Mouse (Mus musculus) hindbrain, embryonic 10.5 days (tissue): Measurements from ENCODE around the gene Calhm1. TPM values are rescaled to one million over a fixed set of nuclear protein-coding genes. Genes with fewer than 3 reads are reported as not detected.

ENCODE experiments used
- DNase-seq: peaks from one replicate; pipeline ENCODE4 v3.0.0-alpha.2; 2017; ENCODE audit warnings: low spot score
- H3K27ac ChIP-seq: fragments of 300-500 bp; sonication (generic); 2 replicates; pipeline ENCODE4 v1.5.1; 2016; ENCODE audit warnings: mild to moderate bottlenecking, moderate library complexity
- H3K27me3 ChIP-seq: fragments of 300-500 bp; sonication (generic); 2 replicates; pipeline ENCODE4 v1.6.1; 2016; ENCODE audit warnings: mild to moderate bottlenecking; ENCODE audit not compliant: poor library complexity, insufficient read depth, severe bottlenecking
- H3K36me3 ChIP-seq: fragments of 300-500 bp; sonication (generic); 2 replicates; pipeline ENCODE4 v1.6.1; 2016; ENCODE audit warnings: mild to moderate bottlenecking, moderate library complexity
- H3K4me1 ChIP-seq: fragments of 300-500 bp; sonication (generic); replicated peaks from 2 replicates; pipeline ENCODE4 v1.6.1; 2016; ENCODE audit warnings: mild to moderate bottlenecking
- H3K4me3 ChIP-seq: fragments of 300-500 bp; sonication (generic); 2 replicates; pipeline ENCODE4 v1.5.1; 2016; ENCODE audit warnings: mild to moderate bottlenecking, moderate library complexity
- H3K9me3 ChIP-seq: fragments of 300-500 bp; sonication (generic); 2 replicates; pipeline ENCODE4 v1.6.1; 2016; ENCODE audit warnings: mild to moderate bottlenecking, moderate library complexity
- WGBS: fragments of 180-500 bp; shearing (Covaris S2); methylation state at CpG from one replicate; pipeline ENCODE4 v1.1.7; 2016; 5-methylcytosine and 5-hydroxymethylcytosine counted together
- polyA plus RNA-seq: library from polyadenylated mRNA; unstranded; fragments of >200 nt; fragmentation: Nextera tagmentation; extraction: Ambion mirVana; gene quantifications from 2 replicates; pipeline ENCODE4 v1.2.1, GENCODE M21; 2016

The Calhm1 gene
- polyA plus RNA-seq, 1 experiment from 2014 or later, result not detected

- 83% methylated on average over 2 of the region's 2 CpGs for WGBS
- peaks cover 86% of the 10 kb centered on the region for H3K36me3 ChIP-seq
- H3K27ac ChIP-seq, result no peak overlapping the region
Measured at GRCm38 (mm10) chr19:47118634-47119033, 25.4 kb downstream of the Calhm1 start.

GRCm38 (mm10) chr19:47104641-47105271 is 39.3 kb downstream of the Calhm1 start:
- WGBS, result 94% methylated on average over 9 of the region's 9 CpGs
- peaks cover 100% of the 10 kb centered on the region for H3K36me3 ChIP-seq
- 0 out of 2 replicates have a peak, but pooled peaks cover 7% of the 10 kb centered on the region for H3K4me1 ChIP-seq
- no peak overlapping the region for H3K27ac ChIP-seq
- no peak for DNase-seq
- H3K27me3 ChIP-seq, result no peaks in the 10 kb centered on the region
- no peak overlapping the region for H3K4me3 ChIP-seq
- no peaks in the 10 kb centered on the region for H3K9me3 ChIP-seq

More at GRCm38 (mm10) chr19:47118634-47119033, 25.4 kb downstream of the Calhm1 start:
- Histone ChIP-seq H3K27me3 (no peaks in the 10 kb centered on the region), H3K4me3 (no peak overlapping the region), H3K4me1 (no peaks in the 10 kb centered on the region), H3K9me3 (no peaks in the 10 kb centered on the region)
- no peak for DNase-seq

DNA sequence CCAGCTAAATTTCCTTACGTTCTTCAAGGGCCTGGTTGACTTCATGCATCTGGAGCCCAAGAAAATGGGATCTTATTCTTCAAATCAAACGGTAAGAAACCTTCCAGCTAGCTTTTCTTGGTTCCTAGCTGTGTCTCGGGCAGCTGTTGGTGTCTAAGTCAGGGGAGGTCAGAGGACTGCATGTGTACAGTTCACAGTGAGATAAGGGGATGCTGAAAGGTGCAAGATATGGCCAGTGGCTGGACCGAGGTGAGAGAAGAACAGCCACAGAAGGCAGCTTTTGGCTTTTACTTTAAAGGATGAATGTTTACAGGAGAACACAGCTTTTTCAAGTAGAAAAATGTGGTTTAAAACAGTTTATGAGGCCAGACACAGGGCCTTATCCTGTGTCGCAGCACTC is 43.0 kb downstream of the Calhm1 start:
- Histone ChIP-seq H3K4me3 (no peak overlapping the region), H3K27me3 (no peaks in the 10 kb centered on the region), H3K27ac (no peak overlapping the region), H3K4me1 (no peaks in the 10 kb centered on the region), H3K36me3 (peaks cover 100% of the 10 kb centered on the region), H3K9me3 (no peaks in the 10 kb centered on the region)
- 91% methylated on average over 5 of the region's 5 CpGs for WGBS
- DNase-seq, result no peak

Other genes with a start within 250 kb of the Calhm1 start
- gene Ina, start 129.6 kb downstream of the Calhm1 start, polyA plus RNA-seq, result 75.7 and 248 TPM in 2 replicates
- 65.1 and 69.6 TPM in 2 replicates for gene Nt5c2, start 129.1 kb downstream of the Calhm1 start, polyA plus RNA-seq
- gene Pcgf6, start 93.3 kb downstream of the Calhm1 start, polyA plus RNA-seq, result 28.0 and 35.8 TPM in 2 replicates
- gene Taf5, start 76.5 kb downstream of the Calhm1 start, polyA plus RNA-seq, result 6.7 and 7.0 TPM in 2 replicates
- 1,105 and 1,298 TPM in 2 replicates for gene Usmg5, start 53.6 kb downstream of the Calhm1 start, polyA plus RNA-seq
- gene Pdcd11, start 53.5 kb downstream of the Calhm1 start, polyA plus RNA-seq, result 8.7 and 13.5 TPM in 2 replicates
- 1.8 and 1.9 TPM in 2 replicates for gene Calhm2, start 6.0 kb downstream of the Calhm1 start, polyA plus RNA-seq
- gene Calhm3, start 13.5 kb upstream of the Calhm1 start, polyA plus RNA-seq, result not detected in 2 replicates
- 5.7 and 5.9 TPM in 2 replicates for gene Neurl1a, start 34.6 kb upstream of the Calhm1 start, polyA plus RNA-seq